Mouse (Mus musculus): ENCODE measurements around the gene Rapsn.
"Not testable (repeated sequence)": the region's sequence is repeated elsewhere in the genome, so short reads cannot be mapped to it uniquely, and the experiment has no call there.

The Rapsn gene

DNA sequence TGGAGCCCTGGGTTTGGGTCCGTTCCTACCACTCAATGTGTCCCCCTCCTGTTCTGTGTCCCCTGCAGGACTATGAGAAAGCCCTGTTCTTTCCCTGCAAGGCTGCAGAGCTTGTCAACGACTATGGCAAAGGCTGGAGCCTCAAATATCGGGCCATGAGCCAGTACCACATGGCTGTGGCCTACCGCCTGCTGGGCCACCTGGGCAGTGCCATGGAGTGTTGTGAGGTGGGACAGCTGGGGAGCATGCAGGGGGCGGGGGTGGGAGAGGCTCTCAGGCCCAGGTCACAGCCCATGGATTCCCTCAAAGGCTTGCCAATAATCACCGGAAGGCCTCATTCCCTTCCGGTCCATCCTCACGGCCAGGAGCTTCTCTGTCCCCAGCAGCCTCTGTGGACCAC, 6.4 kb downstream of the Rapsn start:
- no peaks in the 10 kb centered on the region for H3K27me3 ChIP-seq (ENCODE audit: control insufficient read depth, insufficient read depth, low read length, poor library complexity, severe bottlenecking)
- no peaks in the 10 kb centered on the region for H3K36me3 ChIP-seq (ENCODE audit: control insufficient read depth, insufficient read depth, low read length, poor library complexity, severe bottlenecking)
- no peak for DNase-seq (ENCODE audit: low read depth, low spot score)

DNA sequence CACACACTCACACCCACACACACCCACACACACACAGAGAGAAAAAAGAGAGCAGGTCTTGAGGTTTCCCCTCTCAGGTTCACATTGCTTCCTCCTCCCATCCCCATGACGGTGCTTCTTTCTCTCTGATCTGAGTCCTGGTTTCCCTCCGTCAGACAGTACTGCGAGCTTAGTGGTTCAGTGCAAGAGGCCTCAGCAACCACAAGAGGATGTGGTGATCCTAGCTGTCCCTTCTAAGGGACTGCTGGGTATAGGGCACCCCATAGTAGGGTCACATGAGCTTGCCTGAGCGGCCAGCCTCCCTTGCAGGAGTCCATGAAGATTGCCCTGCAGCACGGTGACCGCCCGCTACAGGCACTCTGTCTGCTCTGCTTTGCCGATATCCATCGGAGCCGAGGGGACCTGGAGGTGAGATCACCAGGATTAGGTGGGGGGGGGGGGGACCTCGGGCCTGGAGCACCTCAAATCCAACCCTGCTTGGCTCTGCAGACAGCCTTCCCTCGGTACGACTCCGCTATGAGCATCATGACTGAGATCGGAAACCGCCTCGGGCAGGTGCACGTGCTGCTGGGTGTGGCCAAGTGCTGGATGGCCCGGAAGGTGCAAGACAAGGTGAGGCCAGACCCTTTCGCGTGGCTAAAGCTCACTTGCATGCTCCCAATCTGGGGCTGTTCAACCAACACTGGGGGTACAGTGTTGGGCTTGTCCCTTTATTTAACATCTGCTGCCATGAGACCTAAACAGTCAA, 7.4 kb downstream of the Rapsn start:
- no peaks in the 10 kb centered on the region for H3K36me3 ChIP-seq (ENCODE audit: control insufficient read depth, insufficient read depth, low read length, poor library complexity, severe bottlenecking)
- peak; percentile 49 for DNase-seq (ENCODE audit: low read depth, low spot score)
- no peaks in the 10 kb centered on the region for H3K27me3 ChIP-seq (ENCODE audit: control insufficient read depth, insufficient read depth, low read length, poor library complexity, severe bottlenecking)

DNA sequence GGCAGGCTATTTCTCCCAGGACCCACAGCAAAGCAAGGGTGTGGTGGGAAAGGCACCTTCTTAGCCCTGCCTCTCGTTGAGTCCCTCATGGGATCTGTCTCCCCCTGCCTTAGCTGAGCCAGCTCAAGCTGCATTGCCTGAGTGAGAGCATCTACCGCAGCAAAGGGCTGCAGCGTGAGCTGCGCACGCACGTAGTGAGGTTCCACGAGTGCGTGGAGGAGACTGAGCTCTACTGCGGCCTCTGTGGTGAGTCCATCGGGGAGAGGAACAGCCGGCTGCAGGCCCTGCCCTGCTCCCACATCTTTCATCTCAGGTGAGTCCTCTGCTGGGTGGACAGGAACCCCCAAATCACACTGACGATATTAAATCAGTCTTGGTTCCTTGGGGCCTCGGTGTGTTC, 9.3 kb downstream of the Rapsn start:
- Histone ChIP-seq H3K27me3 (ENCODE audit: control insufficient read depth, insufficient read depth, low read length, poor library complexity, severe bottlenecking) (no peaks in the 10 kb centered on the region), H3K36me3 (ENCODE audit: control insufficient read depth, insufficient read depth, low read length, poor library complexity, severe bottlenecking) (no peaks in the 10 kb centered on the region)
- no peak for DNase-seq (ENCODE audit: low read depth, low spot score)

DNA sequence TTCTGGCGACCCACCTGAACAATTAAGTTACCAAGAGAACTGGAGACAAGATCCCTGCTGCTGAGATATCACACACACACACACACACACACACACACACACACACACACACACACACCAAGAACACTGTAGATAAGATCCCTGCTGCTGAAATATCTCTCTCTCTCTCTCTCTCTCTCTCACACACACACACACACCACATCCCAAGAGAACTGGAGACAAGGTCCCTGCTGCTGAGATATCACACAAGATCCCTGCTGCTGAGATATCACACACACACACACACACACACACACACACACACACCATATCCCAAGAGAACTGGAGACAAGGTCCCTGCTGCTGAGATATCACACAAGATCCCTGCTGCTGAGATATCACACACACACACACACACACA, 10.4 kb downstream of the Rapsn start:
- not testable (repeated sequence) for DNase-seq (ENCODE audit: low read depth, low spot score); H3K36me3 ChIP-seq (ENCODE audit: control insufficient read depth, insufficient read depth, low read length, poor library complexity, severe bottlenecking); H3K27me3 ChIP-seq (ENCODE audit: control insufficient read depth, insufficient read depth, low read length, poor library complexity, severe bottlenecking)

DNA sequence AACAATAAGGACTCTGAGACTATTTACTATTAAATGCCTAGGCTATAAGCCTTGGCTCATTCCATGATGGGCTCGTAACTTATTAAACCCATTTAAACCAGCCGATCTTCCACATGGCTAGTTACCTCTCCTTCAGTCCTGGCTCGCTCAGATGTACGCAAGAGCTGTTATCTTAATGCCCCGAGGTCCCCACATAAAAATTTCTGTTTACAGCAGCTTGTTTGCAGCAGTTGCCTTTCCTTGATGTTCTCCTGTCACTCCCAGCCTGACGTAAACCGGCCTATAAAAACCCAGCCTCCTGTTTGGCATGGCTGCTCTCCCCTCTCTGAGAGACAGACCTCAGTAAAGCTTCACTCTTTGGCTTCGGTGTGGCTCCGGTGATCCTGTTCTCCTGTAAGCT, 11.9 kb downstream of the Rapsn start:
- Histone ChIP-seq H3K27me3 (ENCODE audit: control insufficient read depth, insufficient read depth, low read length, poor library complexity, severe bottlenecking) (no peaks in the 10 kb centered on the region), H3K36me3 (ENCODE audit: control insufficient read depth, insufficient read depth, low read length, poor library complexity, severe bottlenecking) (no peaks in the 10 kb centered on the region)
- no peak for DNase-seq (ENCODE audit: low read depth, low spot score)

DNA sequence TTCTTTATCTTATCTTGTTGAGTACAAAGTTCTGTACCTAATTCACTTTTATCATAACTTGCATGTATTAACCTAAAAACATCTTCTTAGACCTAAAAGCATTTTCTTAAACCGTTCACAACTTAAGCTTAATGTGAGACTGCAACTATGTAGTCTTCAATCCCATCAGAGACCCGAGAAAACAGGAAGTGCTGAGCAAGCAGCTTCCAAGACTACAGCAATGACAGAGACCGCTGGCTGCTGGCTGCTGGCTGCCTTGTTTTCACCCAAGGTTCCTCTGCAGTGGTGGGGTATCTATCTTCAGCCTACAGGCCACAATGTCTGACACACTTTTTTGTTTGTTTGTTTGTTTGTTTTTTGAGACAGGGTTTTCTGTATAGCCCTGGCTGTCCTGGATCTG, 16.5 kb downstream of the Rapsn start:
- Histone ChIP-seq H3K27me3 (ENCODE audit: control insufficient read depth, insufficient read depth, low read length, poor library complexity, severe bottlenecking) (no peaks in the 10 kb centered on the region), H3K36me3 (ENCODE audit: control insufficient read depth, insufficient read depth, low read length, poor library complexity, severe bottlenecking) (peaks cover under 1% of the 10 kb centered on the region; the same call in 1 of the 2 replicates)
- no peak for DNase-seq (ENCODE audit: low read depth, low spot score)

DNA sequence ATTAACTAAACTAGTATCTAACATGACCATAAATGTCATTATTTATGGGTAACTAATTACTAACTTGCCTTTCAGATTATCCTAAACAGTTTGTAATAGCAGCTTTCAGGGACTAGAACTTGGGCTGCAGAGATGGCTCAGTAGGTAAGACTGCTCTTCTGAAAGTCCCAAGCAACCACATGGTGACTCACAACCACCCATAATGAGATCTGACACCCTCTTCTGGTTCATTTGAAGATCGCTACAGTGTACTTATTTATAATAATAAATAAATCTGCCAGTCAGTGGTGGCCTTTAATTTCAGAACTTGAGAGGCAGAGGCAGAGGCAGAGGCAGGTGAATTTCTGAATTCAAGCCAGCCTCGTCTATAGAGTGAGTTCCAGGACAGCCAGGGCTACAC, 17.3 kb downstream of the Rapsn start:
- DNase-seq (ENCODE audit: low read depth, low spot score): peak; percentile 50
- Histone ChIP-seq H3K36me3 (ENCODE audit: control insufficient read depth, insufficient read depth, low read length, poor library complexity, severe bottlenecking) (peaks cover 2% of the 10 kb centered on the region; the same call in 1 of the 2 replicates), H3K27me3 (ENCODE audit: control insufficient read depth, insufficient read depth, low read length, poor library complexity, severe bottlenecking) (no peaks in the 10 kb centered on the region)

DNA sequence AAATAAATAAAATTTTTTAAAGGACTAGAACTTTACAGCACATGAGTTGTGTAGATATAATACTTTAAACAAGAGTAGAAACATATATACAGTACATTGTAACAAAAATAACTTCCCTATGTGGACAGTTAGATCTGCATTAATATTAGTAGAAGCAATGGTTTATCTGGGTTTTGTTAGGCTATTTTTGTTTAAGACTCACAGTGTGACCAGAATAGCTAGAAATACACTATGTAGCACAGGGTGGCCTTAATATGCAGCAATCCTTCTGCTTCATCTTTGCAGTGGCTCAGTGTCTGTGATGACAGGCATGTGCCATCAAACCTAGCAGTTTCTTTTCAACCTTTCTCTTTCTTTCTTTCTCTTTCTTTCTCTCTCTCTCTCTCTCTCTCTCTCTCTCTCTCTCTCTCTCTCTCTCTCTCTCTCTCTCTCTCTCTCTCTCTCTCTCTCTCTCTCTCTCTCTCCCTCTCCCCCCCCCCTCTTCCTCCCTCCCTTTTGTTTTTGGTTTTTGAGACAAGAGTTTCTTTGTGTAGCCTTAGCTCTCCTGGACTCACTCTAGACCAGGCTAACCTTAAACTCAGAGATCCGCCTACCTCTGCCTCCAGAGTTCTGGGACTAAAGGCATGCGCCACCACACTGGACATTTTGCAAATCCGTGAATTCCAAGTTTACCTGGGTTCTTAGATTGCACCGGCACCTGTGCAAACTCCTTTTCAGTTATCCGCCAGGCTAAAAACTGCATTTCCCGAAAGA, 17.9 kb downstream of the Rapsn start:
- peaks cover 5% of the 10 kb centered on the region; the same call in 1 of the 2 replicates for H3K36me3 ChIP-seq (ENCODE audit: control insufficient read depth, insufficient read depth, low read length, poor library complexity, severe bottlenecking)
- H3K27me3 ChIP-seq (ENCODE audit: control insufficient read depth, insufficient read depth, low read length, poor library complexity, severe bottlenecking): no peaks in the 10 kb centered on the region
- no peak for DNase-seq (ENCODE audit: low read depth, low spot score)

DNA sequence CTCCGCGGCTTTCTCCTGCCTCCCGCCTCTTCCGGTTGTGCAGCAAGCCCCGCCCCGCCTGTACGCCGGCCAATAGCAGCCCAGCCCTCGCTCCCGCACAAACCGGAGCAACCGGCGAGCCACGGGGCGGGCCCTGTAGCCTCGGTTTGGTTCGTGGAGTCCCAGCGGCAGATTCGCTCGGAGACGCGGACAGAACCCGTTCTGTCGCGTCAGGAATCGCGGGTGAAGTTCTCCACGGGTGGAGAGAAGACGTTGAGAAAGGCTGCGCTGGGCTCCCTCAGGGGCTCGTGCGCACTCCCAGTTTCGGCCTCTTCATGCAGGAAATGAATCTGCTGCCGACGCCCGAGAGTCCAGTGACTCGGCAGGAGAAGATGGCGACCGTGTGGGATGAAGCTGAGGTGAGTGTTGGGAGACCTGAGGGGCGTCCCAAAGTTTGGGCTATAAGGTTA, 18.5 kb downstream of the Rapsn start, which contains the start of gene Psmc3:
Psmc3 (plus strand) TSS at position 76 of the 449 bp plus-strand sequence.
- Histone ChIP-seq H3K27me3 (ENCODE audit: control insufficient read depth, insufficient read depth, low read length, poor library complexity, severe bottlenecking) (no peaks in the 10 kb centered on the region), H3K36me3 (ENCODE audit: control insufficient read depth, insufficient read depth, low read length, poor library complexity, severe bottlenecking) (peaks cover 7% of the 10 kb centered on the region; the same call in 1 of the 2 replicates)
- DNase-seq (ENCODE audit: low read depth, low spot score): peak; percentile 92

DNA sequence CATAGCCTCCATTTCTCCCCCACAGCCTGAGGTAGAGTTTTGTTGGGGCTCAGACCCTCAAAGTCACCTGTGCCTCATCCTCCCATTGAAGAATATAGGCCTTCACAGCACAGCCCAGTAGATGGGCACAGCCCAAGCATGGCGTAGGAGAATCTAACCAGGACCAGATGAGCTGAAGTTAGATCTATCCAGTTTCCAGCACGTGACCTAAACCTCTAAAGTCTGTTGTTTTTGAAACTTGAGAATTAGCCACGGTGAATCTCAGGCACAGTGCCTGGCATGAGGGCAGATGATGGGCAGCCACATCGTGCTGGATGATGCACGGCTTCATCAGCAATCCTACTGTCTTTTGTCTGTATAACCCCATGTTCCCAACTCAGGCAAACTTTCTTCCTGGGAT, 23.0 kb downstream of the Rapsn start:
- DNase-seq (ENCODE audit: low read depth, low spot score): no peak
- Histone ChIP-seq H3K36me3 (ENCODE audit: control insufficient read depth, insufficient read depth, low read length, poor library complexity, severe bottlenecking) (peaks cover 13% of the 10 kb centered on the region), H3K27me3 (ENCODE audit: control insufficient read depth, insufficient read depth, low read length, poor library complexity, severe bottlenecking) (no peaks in the 10 kb centered on the region)

DNA sequence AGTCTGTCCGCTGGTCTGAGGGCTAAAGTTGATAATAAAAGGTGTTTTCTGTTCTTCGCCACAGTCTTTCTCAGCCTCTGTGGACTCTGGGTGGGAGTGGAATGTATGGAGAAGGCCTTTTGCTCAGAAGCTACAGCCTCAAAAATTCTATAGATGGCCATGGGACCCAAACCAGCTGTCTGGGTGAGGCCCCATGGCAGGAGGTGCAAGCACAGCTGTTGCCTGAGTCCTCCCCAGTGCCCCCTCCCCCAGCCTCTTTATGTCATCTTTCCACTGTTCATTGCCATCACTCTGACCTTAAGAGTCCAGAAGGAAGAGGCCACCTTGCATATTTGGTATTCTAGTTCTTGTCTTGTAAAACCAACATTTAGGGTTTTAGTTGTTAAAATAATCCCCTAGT, 24.0 kb downstream of the Rapsn start:
- no peaks in the 10 kb centered on the region for H3K27me3 ChIP-seq (ENCODE audit: control insufficient read depth, insufficient read depth, low read length, poor library complexity, severe bottlenecking)
- H3K36me3 ChIP-seq (ENCODE audit: control insufficient read depth, insufficient read depth, low read length, poor library complexity, severe bottlenecking): peaks cover 16% of the 10 kb centered on the region
- no peak for DNase-seq (ENCODE audit: low read depth, low spot score)

DNA sequence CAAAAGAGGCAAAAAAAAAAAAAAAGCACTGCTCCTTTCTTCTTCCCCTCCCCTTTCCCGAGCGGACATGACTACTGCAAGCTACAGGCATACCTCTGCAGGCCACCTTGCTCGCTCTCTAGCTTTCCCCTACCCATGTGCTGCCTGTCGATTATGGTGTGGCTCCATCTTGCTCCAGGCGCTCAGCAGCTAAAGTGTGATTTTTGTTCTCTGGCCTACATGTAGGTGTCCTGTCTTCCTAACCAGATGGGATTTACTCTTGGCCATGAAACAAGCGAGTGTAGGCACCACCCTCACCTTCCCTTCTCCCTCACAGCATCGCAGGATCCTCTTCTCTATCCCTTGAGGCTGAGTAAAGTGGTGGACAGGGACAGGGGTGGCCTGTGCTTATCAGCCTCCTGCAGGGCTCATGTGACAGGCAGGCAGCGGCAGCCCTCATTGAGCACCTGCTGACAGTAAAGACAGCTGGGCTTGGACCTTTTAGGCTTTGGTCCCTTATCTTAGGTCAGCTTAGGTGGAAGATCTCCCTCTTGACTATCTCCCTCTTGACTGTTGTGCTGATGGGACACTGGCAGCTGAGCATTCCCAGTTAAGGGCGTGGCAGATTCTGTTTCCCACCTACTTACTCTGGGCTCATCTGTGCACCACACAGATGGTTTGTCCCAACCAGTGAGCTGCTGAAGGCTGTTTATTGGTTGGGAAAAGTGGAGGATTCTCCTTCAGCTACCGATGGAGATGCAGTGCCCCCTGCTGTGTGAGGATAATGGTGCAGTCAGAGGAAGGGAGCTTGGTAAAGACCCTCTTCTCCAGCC, 25.3 kb downstream of the Rapsn start:
- no peaks in the 10 kb centered on the region for H3K27me3 ChIP-seq (ENCODE audit: control insufficient read depth, insufficient read depth, low read length, poor library complexity, severe bottlenecking)
- peaks cover 16% of the 10 kb centered on the region for H3K36me3 ChIP-seq (ENCODE audit: control insufficient read depth, insufficient read depth, low read length, poor library complexity, severe bottlenecking)
- DNase-seq (ENCODE audit: low read depth, low spot score): peak; percentile 29

DNA sequence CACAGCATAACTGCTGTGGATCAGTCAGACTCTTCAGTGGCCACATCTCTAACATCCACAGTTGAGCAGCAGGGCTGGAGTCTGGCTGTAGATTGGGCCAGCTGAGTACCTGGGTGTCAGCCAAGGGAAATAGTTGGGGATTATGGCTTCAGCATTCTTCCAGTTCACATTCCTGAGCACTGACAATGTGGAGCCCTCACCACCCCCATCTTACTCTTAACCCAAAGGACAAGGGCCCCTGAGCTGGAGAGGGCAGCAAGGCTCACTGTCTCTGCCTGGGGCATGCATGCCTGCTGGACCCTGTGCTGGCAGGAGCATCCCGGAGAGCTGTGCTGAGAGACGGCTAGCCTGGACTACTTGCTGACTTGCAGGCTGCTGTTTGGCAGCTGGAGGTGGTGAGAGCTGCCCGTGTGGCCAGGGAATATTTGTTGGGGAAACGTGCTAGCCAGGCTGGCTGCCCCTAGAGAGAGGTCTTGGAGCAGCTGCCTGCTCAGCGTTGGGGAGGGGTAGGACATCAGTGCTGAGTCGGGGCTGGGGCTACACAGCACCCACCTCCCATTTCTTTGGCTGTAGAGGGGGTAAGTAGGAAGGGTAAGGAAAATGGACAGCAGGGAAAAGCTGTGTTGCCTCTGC, 26.5 kb downstream of the Rapsn start:
- Histone ChIP-seq H3K36me3 (ENCODE audit: control insufficient read depth, insufficient read depth, low read length, poor library complexity, severe bottlenecking) (peaks cover 15% of the 10 kb centered on the region), H3K27me3 (ENCODE audit: control insufficient read depth, insufficient read depth, low read length, poor library complexity, severe bottlenecking) (no peaks in the 10 kb centered on the region)
- no peak for DNase-seq (ENCODE audit: low read depth, low spot score)

DNA sequence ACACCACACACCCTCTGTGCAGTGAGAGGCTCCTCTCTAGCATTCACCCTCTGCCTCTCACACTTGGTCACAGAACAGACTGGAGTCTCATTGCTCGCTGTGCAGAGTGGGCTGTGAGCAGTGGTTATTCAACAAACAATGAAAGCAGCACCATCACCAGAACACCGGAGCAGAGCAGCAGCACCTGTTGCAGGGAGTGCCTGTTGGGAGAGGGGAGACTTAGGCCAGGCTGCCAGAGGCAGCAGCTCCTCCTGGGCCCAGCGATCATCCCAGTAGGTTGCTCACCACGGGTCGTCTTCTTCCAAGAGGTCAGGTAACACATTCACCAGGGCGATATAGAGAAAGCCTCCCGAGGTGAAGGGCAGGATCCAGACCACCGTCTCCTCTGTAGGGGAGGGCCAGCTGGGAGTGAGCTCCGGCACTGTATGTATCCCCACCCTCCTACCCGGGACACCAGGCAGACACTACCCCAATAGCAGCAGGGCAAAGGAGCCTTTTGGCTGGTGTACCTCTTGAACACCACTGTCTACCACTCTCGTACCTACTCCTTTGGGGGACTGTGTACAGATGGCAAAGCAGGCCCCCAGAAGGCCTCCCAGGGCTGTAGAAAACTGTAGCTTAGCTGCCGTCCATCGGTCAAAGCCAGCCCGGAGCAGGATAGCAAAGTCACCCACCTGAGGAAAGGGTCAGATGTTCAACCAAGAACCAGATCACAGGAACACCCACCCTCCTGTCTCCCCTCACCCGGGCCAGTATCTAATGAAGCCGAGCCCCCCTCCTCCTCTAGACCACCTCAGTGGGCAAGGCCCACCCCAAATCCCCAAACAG, 27.6 kb downstream of the Rapsn start:
- no peak for DNase-seq (ENCODE audit: low read depth, low spot score)
- Histone ChIP-seq H3K36me3 (ENCODE audit: control insufficient read depth, insufficient read depth, low read length, poor library complexity, severe bottlenecking) (peaks cover 12% of the 10 kb centered on the region), H3K27me3 (ENCODE audit: control insufficient read depth, insufficient read depth, low read length, poor library complexity, severe bottlenecking) (no peaks in the 10 kb centered on the region)

Measured in splenic B cell, adult 2 months (primary cell).